Mouse (Mus musculus) midbrain, embryonic 13.5 days (tissue): ENCODE data around the gene Col18a1. TPM values are rescaled to one million over a fixed set of nuclear protein-coding genes. Genes with fewer than 3 reads are reported as not detected.

Source experiments
- ATAC-seq: fragments of 200-750 bp; cut with Nextera tagmentation; 2 replicates; pipeline ENCODE4 v1.8.0; 2017; ENCODE audit warnings: mild to moderate bottlenecking, moderate TSS enrichment, moderate library complexity
- H3K27ac ChIP-seq: fragments of 300-500 bp; sonication (generic); 2 replicates; pipeline ENCODE4 v1.5.1; 2015; ENCODE audit warnings: inconsistent platforms, mild to moderate bottlenecking, moderate library complexity
- H3K27me3 ChIP-seq: fragments of 300-500 bp; sonication (generic); 2 replicates; pipeline ENCODE4 v1.6.1; 2015; ENCODE audit warnings: mild to moderate bottlenecking, inconsistent platforms
- H3K36me3 ChIP-seq: fragments of 300-500 bp; sonication (generic); 2 replicates; pipeline ENCODE4 v1.6.1; 2015; ENCODE audit warnings: mild to moderate bottlenecking, inconsistent platforms
- H3K4me1 ChIP-seq: fragments of 300-500 bp; sonication (generic); replicated peaks from 2 replicates; pipeline ENCODE4 v1.6.1; 2015; ENCODE audit warnings: inconsistent platforms
- H3K4me2 ChIP-seq: fragments of 300-500 bp; sonication (generic); replicated peaks from 2 replicates; pipeline ENCODE4 v1.6.1; 2015; ENCODE audit warnings: moderate library complexity, mild to moderate bottlenecking, inconsistent platforms
- H3K4me3 ChIP-seq: fragments of 300-500 bp; sonication (generic); replicated peaks from 2 replicates; pipeline ENCODE4 v1.5.1; 2015; ENCODE audit warnings: mild to moderate bottlenecking, inconsistent platforms
- H3K9ac ChIP-seq: fragments of 300-500 bp; sonication (generic); replicated peaks from 2 replicates; pipeline ENCODE4 v1.6.1; 2015; ENCODE audit warnings: mild to moderate bottlenecking, inconsistent platforms
- H3K9me3 ChIP-seq: fragments of 300-500 bp; sonication (generic); 2 replicates; pipeline ENCODE4 v1.6.1; 2016; ENCODE audit warnings: mild to moderate bottlenecking, inconsistent platforms
- WGBS: fragments of 180-500 bp; shearing (Covaris S2); methylation state at CpG from one replicate; pipeline ENCODE4 v1.1.7; 2015; 5-methylcytosine and 5-hydroxymethylcytosine counted together
- polyA plus RNA-seq: library from polyadenylated mRNA; unstranded; fragments of >200 nt; fragmentation: Nextera tagmentation; extraction: Ambion mirVana; gene quantifications from 2 replicates; pipeline ENCODE4 v1.2.1, GENCODE M21; 2015

The Col18a1 gene
- polyA plus RNA-seq, 1 experiment from 2014 or later, result 39.6 TPM

- Histone ChIP-seq H3K27ac (no peak overlapping the region), H3K27me3 (no peaks in the 10 kb centered on the region), H3K4me3 (no peak overlapping the region), H3K36me3 (no peaks in the 10 kb centered on the region), H3K4me1 (0 out of 2 replicates have a peak, but pooled peaks cover 6% of the 10 kb centered on the region), H3K4me2 (no peak overlapping the region), H3K9me3 (no peaks in the 10 kb centered on the region), H3K9ac (no peak overlapping the region)
- ATAC-seq, result no peak
- WGBS, result 84% methylated on average over 9 of the region's 9 CpGs
These were observed 33.9 kb upstream of the Col18a1 start for GRCm38 (mm10) chr10:77200295-77200694.

- Histone ChIP-seq H3K4me3 (no peak overlapping the region), H3K27ac (no peak overlapping the region), H3K4me2 (no peak overlapping the region), H3K36me3 (no peaks in the 10 kb centered on the region), H3K4me1 (no peaks in the 10 kb centered on the region), H3K9ac (no peak overlapping the region), H3K27me3 (no peaks in the 10 kb centered on the region), H3K9me3 (no peaks in the 10 kb centered on the region)
- WGBS, result 63% methylated on average over 2 of the region's 2 CpGs
- no peak for ATAC-seq
These were observed 32.9 kb upstream of the Col18a1 start for GRCm38 (mm10) chr10:77199229-77199628.

GRCm38 (mm10) chr10:77197469-77198209 is 31.3 kb upstream of the Col18a1 start:
- H3K27ac ChIP-seq, result no peak overlapping the region
- no peaks in the 10 kb centered on the region for H3K4me1 ChIP-seq
- H3K36me3 ChIP-seq, result no peaks in the 10 kb centered on the region
- no peak overlapping the region for H3K9ac ChIP-seq
- H3K4me2 ChIP-seq, result no peak overlapping the region
- H3K27me3 ChIP-seq, result no peaks in the 10 kb centered on the region
- WGBS, result 23% methylated on average over 9 of the region's 9 CpGs
- no peak for ATAC-seq
- H3K9me3 ChIP-seq, result no peaks in the 10 kb centered on the region
- H3K4me3 ChIP-seq, result no peak overlapping the region

DNA sequence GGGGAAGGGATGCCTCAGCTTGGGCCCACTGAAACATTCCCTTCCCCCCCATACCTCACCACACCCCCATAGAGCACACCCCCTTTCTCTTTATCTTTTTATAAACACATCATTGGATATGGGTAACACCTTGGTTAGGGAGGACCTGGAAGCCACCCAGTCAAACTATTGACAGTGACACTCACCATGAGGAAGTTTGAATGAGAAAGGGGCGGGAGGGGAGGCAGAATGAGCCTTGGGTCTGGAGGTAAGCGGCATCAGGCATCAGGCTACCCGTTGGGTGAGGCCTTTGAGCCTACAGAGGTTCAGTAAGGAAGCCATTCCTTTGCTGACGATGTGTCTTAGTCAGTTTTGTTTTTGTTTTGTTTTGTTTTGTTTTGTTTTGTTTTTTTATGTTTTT is 30.3 kb upstream of the Col18a1 start:
- ATAC-seq, result no peak
- Histone ChIP-seq H3K9me3 (no peaks in the 10 kb centered on the region), H3K27me3 (no peaks in the 10 kb centered on the region), H3K27ac (no peak overlapping the region), H3K4me3 (no peak overlapping the region), H3K4me2 (no peak overlapping the region), H3K9ac (no peak overlapping the region), H3K36me3 (no peaks in the 10 kb centered on the region), H3K4me1 (peaks cover 4% of the 10 kb centered on the region)
- 85% methylated on average over 4 of the region's 4 CpGs for WGBS

- WGBS, result 98% methylated on average over 3 of the region's 3 CpGs
- ATAC-seq, result no peak
- H3K27ac ChIP-seq, result no peak overlapping the region
These were observed 29.8 kb upstream of the Col18a1 start for GRCm38 (mm10) chr10:77196115-77196514.

DNA sequence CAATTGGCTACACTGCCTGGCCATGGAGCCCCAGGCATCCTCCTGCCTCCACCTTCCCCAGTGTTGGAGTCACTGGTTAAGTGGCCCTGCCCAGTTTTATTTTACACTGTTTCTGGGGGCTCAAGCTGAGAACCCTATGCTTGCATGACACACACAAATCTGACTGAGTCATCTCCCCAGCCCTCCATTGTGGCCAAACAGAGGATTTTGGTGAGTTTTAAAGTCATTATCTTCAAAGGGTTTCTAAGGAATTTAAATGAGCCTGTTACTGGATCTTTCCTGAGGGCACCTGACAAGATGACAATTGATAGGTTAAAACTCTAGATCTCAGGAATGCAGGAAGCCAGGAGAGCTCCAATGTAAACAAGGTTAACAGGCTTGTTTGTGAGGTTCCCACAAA is 27.1 kb upstream of the Col18a1 start:
- no peak overlapping the region for H3K9ac ChIP-seq
- no peak overlapping the region for H3K4me3 ChIP-seq
- no peaks in the 10 kb centered on the region for H3K27me3 ChIP-seq
- H3K4me1 ChIP-seq, result peaks cover 20% of the 10 kb centered on the region
- no peak overlapping the region for H3K27ac ChIP-seq
- H3K9me3 ChIP-seq, result no peaks in the 10 kb centered on the region
- ATAC-seq, result no peak
- no peaks in the 10 kb centered on the region for H3K36me3 ChIP-seq
- no peak overlapping the region for H3K4me2 ChIP-seq

More at GRCm38 (mm10) chr10:77196115-77196514, 29.8 kb upstream of the Col18a1 start:
- H3K4me3 ChIP-seq, result no peak overlapping the region
- no peak overlapping the region for H3K9ac ChIP-seq
- H3K36me3 ChIP-seq, result no peaks in the 10 kb centered on the region
- no peaks in the 10 kb centered on the region for H3K9me3 ChIP-seq
- H3K27me3 ChIP-seq, result no peaks in the 10 kb centered on the region
- H3K4me1 ChIP-seq, result peaks cover 9% of the 10 kb centered on the region
- no peak overlapping the region for H3K4me2 ChIP-seq

DNA sequence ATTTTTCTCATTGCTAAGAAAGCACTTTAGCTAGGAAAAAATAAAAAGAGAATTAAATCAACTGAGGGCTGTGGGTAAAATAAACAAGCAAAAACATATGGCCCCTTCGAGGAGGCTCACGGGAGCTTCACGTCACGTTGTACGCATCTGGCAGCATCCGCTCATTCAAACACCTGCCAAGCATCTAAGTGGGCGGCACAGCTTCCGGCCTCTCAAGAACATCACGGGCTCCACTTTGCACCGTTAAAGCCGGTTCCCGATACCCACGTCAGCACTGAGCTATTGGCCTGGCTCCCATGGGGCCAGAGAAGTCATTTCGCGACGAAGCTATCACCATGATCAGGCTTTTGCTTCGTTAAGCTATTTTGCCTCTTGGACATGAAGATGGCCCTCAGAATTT is 26.4 kb upstream of the Col18a1 start:
- Histone ChIP-seq H3K9me3 (no peaks in the 10 kb centered on the region), H3K27me3 (no peaks in the 10 kb centered on the region), H3K27ac (no peak overlapping the region), H3K4me3 (no peak overlapping the region), H3K9ac (no peak overlapping the region), H3K4me2 (no peak overlapping the region), H3K4me1 (peaks cover 20% of the 10 kb centered on the region), H3K36me3 (no peaks in the 10 kb centered on the region)
- no peak for ATAC-seq
- 81% methylated on average over 17 of the region's 17 CpGs for WGBS

GRCm38 (mm10) chr10:77190967-77191915 is 24.9 kb upstream of the Col18a1 start:
- Histone ChIP-seq H3K4me2 (no peak overlapping the region), H3K4me1 (peaks cover 20% of the 10 kb centered on the region), H3K36me3 (no peaks in the 10 kb centered on the region), H3K27ac (peak overlapping the region; percentile 57), H3K4me3 (no peak overlapping the region), H3K9ac (no peak overlapping the region), H3K9me3 (no peaks in the 10 kb centered on the region), H3K27me3 (no peaks in the 10 kb centered on the region)
- WGBS, result 14% methylated on average over 10 of the region's 10 CpGs
- ATAC-seq, result peak; percentile 74

- no peak overlapping the region for H3K27ac ChIP-seq
- 88% methylated on average over 7 of the region's 7 CpGs for WGBS
- no peak for ATAC-seq
- no peaks in the 10 kb centered on the region for H3K36me3 ChIP-seq
- no peaks in the 10 kb centered on the region for H3K9me3 ChIP-seq
- peaks cover 20% of the 10 kb centered on the region for H3K4me1 ChIP-seq
- H3K4me3 ChIP-seq, result no peak overlapping the region
- no peaks in the 10 kb centered on the region for H3K27me3 ChIP-seq
- no peak overlapping the region for H3K4me2 ChIP-seq
- no peak overlapping the region for H3K9ac ChIP-seq
These were observed 21.1 kb upstream of the Col18a1 start for GRCm38 (mm10) chr10:77187427-77187826.

DNA sequence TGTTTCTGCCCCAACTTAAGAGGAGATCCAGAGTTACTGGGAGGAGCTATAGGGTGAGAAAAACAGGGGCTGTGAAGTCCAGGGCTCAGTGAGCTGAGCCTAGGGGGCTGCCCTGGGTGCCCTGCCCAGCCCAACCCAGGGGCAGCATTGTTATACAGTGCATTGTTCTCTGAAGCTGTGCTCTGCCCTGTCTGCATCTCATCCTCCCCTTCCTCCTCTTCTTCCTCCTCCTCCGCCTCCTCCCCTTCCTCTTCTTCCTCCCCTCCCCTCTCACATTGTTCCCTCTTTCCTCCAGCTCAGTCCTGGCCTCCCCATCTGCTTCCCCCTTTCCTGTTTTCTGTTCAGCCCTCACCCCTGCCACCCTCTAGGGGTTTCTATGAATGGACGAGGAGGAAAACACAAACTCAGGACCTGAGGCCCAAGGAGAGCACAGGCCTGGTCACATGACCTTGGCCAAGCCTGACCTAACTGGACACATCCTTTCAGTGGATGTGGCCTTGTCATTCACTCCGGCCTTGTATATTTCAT is 16.5 kb upstream of the Col18a1 start:
- H3K4me2 ChIP-seq, result no peak overlapping the region
- WGBS, result 63% methylated on average over 3 of the region's 3 CpGs
- ATAC-seq, result no peak

GRCm38 (mm10) chr10:77180110-77180509 is 13.8 kb upstream of the Col18a1 start:
- WGBS, result 89% methylated on average over 3 of the region's 3 CpGs
- Histone ChIP-seq H3K4me2 (no peak overlapping the region), H3K4me1 (no peaks in the 10 kb centered on the region), H3K27ac (no peak overlapping the region), H3K27me3 (no peaks in the 10 kb centered on the region), H3K9ac (no peak overlapping the region), H3K9me3 (no peaks in the 10 kb centered on the region), H3K4me3 (no peak overlapping the region), H3K36me3 (no peaks in the 10 kb centered on the region)
- no peak for ATAC-seq

More for the DNA sequence above, 16.5 kb upstream of the Col18a1 start:
- Histone ChIP-seq H3K4me3 (no peak overlapping the region), H3K9me3 (no peaks in the 10 kb centered on the region), H3K27ac (no peak overlapping the region), H3K9ac (no peak overlapping the region), H3K36me3 (no peaks in the 10 kb centered on the region), H3K4me1 (no peaks in the 10 kb centered on the region), H3K27me3 (no peaks in the 10 kb centered on the region)

- Histone ChIP-seq H3K27ac (no peak overlapping the region), H3K27me3 (no peaks in the 10 kb centered on the region), H3K4me1 (no peaks in the 10 kb centered on the region), H3K9me3 (no peaks in the 10 kb centered on the region), H3K4me3 (no peak overlapping the region), H3K36me3 (no peaks in the 10 kb centered on the region), H3K9ac (no peak overlapping the region), H3K4me2 (no peak overlapping the region)
- WGBS, result 79% methylated on average over 7 of the region's 7 CpGs
- no peak for ATAC-seq
These were observed 12.3 kb upstream of the Col18a1 start for GRCm38 (mm10) chr10:77178691-77179090.
